Mouse (Mus musculus) v-Abl transformed pro-B cells (cell line): ENCODE results near the gene Gm9837.

Experiments
- in situ Hi-C, 2 experiments: fragments of 400-800 bp; cut with MboI; formaldehyde crosslinking; loops; one replicate each; pipeline ENCODE4 v1.15.1; 2025; ENCODE audit not compliant: unreplicated experiment in 2 of 2

The Gm9837 gene

DNA sequence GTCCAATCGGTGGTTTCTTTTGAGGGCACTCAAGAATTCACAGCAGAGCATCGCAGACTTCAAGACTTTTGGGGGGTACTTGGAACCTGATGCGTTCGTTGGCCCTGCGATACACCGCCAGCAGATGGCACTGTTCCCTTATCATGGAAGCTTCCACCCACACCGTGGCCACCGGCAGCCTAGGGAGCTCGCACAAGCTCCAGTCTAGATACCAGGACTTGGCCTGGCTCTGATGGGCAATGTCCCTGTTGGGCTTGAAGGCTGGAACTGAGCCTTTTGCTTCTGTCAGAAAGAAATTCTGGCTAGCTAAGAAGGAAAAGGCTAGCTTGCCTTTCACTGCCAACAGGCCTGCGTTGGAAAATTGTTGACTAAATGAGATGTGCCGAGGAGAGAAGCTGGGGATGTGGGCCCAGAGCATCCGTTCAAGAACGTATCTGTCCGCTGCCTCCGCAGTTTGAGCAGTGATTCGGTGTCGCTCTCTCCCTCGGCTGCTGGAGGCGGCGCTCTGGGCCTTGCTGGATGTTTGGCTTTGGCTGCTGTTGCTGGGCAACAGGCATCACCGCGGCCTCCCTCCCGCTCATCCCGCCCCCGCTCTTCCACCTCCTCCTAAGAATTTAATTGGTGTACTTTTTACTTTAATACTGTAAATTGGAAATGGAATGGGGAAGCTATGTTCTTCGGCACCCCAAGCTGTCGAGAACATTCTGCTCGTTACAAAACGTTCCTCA lies at the start of gene Gm9837:
TSS of gene Gm9837 (minus strand) at position 512 of the 728 bp plus-strand sequence.
- in situ Hi-C loops: loop anchor here (5.0 to 25.0 kb wide), 5 partner anchors 157 to 792 kb away; partner anchors contain the start of gene Il3 (in 1 of the 2)

GRCm38 (mm10) chr11:53519207-53520121 lies 49.2 kb upstream of the Gm9837 start, which contains the start of gene Sept8:
TSS of gene Sept8 (plus strand) at chr11:53519257.
- in situ Hi-C loops: no loop called here

DNA sequence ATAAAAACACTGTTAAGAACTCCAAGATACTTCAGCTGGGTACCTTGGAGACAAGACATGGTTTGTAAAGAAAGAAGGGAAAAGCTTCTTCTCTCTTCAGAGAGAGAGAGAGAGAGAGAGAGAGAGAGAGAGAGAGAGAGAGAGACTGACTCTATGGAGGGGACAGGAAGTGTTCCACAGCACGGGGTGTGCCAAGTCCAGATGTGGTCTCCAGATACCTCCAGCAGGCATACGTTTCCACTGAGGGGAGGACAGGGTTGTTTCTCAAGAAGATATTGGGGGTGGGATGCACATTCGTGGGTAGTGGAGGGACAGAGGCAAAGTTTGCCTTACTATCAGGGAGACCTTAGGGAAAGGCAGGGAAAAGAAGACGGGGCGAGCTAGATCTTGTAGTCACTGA lies 48.5 kb upstream of the Gm9837 start:
- in situ Hi-C loops: no loop called here

DNA sequence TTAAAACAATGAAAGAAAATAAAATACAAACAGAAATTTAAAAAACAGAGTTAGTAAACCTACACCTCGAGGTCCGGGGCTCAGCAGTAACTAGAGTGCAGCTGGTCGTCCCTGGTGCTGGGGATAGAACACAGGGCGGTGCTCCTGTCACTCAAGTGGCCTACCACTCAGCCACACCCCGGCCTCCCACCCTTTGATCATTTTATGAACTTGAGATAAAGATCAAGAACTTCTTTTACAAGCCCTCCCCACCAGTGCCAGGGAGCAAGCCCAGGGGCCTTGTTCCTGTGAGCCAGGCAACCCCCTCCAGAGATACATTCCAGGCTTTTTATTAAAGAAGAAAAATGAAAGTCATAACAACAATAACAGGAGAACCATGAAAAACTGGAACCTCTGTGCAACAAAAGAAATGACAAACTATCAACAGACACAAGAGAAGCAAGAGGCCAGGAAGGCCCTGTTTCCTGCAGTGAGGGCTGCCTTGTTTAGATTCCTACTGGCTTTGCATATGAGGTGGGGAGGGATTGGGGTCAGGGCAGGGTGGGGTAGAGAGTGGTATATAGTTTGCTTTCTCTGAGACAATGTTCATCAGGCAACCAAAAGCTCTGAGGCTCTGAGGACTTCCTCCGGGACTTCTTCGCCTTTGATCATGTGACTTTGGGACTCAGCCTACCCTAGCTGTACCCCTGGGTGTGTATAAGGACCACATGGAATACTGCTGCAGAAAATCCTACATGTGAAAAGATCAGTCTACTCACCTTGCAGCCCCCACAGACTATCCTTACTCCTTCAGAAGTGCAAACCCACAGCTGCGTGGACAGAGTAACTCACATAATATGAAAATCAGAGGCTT lies 46.7 kb upstream of the Gm9837 start:
- in situ Hi-C loops: no loop called here

- in situ Hi-C loops: no loop called here
Measured at GRCm38 (mm10) chr11:53510351-53510750, 40.1 kb upstream of the Gm9837 start.

- in situ Hi-C loops: no loop called here
Measured at GRCm38 (mm10) chr11:53508591-53508990, 38.3 kb upstream of the Gm9837 start.

DNA sequence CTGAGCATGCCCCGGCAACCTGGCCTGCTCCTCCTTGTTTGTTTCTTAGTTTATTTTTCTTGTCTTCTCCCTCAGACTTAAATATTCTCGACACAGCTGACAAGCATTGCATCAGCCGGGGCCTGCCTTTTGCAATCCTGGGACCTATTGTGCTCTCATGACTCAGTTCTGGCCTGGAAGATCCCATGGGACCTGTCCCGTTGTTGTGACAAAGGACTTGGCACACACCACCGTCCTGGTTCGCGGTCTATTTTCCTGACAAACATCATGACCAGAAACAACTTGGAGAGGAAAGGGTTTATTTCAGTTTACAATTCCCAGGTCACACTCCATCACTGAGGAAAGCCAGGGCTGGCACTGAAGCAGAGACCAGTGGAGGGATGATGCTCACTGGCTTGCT lies 37.9 kb upstream of the Gm9837 start:
- in situ Hi-C loops: no loop called here

- in situ Hi-C loops: no loop called here
Measured at GRCm38 (mm10) chr11:53507098-53507805, 37.0 kb upstream of the Gm9837 start.

DNA sequence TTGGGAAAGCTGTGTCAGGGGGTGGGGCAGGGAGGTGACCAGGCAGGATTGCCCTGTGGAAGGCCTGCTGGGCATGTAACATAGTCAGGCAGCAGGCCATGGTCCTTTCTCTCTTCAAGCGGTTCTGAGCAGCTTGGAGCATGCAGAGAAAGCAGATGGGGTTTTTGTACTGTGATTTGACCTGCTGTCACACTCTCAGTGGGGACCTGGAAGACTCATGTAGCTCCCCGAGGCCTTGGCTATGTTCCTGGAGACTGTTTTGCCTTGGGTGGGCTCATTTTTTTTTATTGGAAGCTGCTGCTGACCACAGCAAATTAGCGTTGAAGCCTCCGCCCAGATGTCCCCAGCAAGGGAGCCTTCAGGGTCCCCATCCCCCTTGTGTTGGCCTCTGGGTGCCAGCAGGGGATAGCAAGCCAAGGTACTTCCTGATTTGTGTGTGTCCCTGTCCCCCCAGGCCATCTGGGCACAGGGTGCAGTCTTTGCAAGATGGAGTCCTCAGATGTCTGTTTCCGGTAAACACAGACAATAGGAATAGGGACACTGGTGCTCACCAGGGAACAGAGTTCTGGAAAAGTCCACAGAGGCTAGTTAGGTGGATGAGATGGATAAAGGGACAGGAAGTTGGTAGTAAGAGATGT lies 34.9 kb upstream of the Gm9837 start:
- in situ Hi-C loops: no loop called here

DNA sequence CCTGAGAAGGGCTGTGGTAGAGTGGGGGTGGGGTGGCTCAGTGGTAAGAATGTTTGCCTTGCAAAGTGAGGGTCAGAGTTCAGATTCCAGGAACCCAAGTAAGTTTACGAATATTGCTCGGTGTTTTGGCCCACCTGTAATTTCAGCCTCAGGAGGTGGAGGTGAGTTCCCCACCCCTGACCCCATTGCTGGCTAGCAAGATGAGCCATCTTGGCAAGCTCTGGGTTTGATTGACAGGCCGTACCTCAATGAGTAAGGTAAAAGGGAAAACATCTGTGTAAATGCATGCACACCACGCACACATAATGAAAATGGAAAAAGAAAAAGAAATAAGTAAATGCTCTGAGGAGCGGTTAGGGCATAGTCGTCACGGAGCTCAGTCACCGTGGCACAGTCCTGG lies 34.1 kb upstream of the Gm9837 start:
- in situ Hi-C loops: no loop called here

- in situ Hi-C loops: no loop called here
Measured at GRCm38 (mm10) chr11:53503738-53504137, 33.5 kb upstream of the Gm9837 start.

GRCm38 (mm10) chr11:53502039-53502765 lies 31.9 kb upstream of the Gm9837 start:
- in situ Hi-C loops: no loop called here

- in situ Hi-C loops: no loop called here
Measured at GRCm38 (mm10) chr11:53500569-53500968, 30.3 kb upstream of the Gm9837 start.

DNA sequence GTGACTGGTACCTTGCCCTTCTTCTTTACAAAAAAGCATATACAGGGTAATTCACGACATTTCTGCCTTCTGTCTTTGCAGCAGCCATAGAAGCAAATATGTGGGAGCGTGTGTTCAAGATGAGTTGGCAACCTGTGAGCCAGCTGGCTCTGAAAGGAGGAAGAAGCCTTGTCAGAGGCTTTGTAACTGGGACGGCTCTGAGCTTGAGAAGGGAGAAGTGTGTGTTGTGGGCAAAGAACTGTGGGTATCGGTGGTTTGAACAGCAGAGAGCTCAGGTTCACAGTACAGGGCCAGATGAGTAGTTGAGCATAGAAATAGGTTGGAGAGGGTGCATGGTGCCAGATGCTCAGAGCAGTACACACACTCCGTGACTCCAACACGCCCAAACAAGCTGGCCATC lies 26.7 kb upstream of the Gm9837 start:
- in situ Hi-C loops: no loop called here

GRCm38 (mm10) chr11:53495417-53495816 lies 25.1 kb upstream of the Gm9837 start:
- in situ Hi-C loops: no loop called here

GRCm38 (mm10) chr11:53493243-53493955 lies 23.1 kb upstream of the Gm9837 start:
- in situ Hi-C loops: no loop called here

DNA sequence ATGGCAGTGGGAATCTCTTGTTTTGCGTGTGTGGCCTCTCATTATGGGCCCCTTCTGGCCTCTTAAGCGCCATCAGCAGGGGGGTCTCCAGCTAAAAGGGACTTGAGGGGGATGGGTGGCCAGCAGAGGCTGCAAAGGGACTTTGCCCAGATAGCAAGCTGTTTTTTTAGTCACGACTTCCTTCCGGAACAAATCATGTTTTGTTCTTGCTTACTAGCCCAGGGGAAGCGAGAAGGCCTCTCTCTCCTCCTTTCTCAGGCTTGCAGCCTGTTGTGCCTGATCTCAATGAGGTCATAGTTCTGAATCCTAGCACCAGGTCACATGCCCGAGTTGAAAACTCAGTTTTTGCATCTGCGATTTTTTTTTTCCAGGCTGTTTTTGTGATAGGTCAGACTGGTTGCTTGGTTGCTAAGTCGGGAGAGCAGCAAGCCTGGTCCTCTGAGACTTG lies 21.7 kb upstream of the Gm9837 start:
- in situ Hi-C loops: no loop called here

DNA sequence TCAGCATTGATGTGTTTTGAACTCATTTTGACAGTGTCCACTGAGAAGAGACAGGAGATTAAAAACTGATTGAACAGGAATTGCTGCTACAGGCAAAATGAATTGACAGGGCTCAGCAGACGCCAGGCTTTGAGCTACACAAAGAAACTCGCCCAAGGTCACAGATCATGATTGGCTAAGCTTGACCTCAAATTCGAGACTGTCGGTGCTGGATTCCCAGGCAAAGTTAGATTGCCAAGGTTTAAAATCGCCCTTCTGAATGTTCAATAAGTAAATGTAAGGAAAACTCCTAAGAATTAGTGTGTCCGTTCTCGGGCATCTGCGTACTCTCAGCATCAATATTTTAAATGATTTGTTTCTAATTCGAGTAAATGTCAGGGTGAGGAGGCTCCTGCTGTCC lies 19.1 kb upstream of the Gm9837 start:
- in situ Hi-C loops: no loop called here
